Mouse (Mus musculus) G1E (cell line): ENCODE measurements around the gene Abhd16b.

Experiments used
- CTCF ChIP-seq: IDR thresholded peaks from 2 replicates; pipeline ENCODE4 v1.5.1; 2012; ENCODE audit warnings: low read depth, low read length, inconsistent platforms, mixed read lengths
- GATA1 ChIP-seq: IDR thresholded peaks from 2 replicates; pipeline ENCODE4 v1.6.1; 2012; ENCODE audit warnings: borderline replicate concordance, low read length, inconsistent platforms, mixed read lengths
- TAL1 ChIP-seq: conservative IDR thresholded peaks from 2 replicates; pipeline ENCODE4 v1.6.1; 2012; ENCODE audit warnings: low read depth, low read length, inconsistent platforms, mixed read lengths

GRCm38 (mm10) chr2:181459673-181460621 lies 33.1 kb upstream of the Abhd16b start:
- TF ChIP-seq CTCF (no peak), GATA1 (no peak), TAL1 (no peak)
